Mouse (Mus musculus): ENCODE measurements around the gene Krtap29-1. TPM values are rescaled to one million over a fixed set of nuclear protein-coding genes. Genes with fewer than 3 reads are reported as not detected.

Krtap29-1 gene
- polyA plus RNA-seq (2012; rRNA removed): not detected in 2 replicates

DNA sequence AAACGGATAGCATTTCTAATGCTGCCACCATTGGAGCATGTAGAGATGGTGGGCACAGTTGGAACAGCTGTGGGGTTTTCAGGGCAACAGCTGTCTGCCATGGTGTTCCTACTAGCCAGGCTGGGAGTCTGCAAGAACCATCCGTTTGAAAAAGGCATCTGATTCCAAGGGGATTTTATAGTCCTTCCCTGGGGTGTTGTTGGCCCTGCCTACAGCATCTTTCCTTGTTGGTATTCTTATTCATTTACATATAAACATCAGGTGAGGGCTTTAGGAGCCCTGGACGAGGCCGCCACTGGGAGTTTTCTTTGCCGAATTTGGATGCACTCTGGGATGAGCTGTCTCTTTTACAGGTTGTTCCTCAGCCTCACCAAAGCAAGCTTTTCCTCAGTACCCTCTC lies at the start of gene Krtap29-1:
Gene Krtap29-1, minus strand, starts transcription at position 101 of the 400 bp plus-strand sequence.
- TF ChIP-seq CTCF (IDR thresholded peaks at IDR 0.05; ENCODE audit: borderline replicate concordance, extremely low read depth, insufficient read depth, insufficient read length) (no peak), POLR2A (IDR thresholded peaks at IDR 0.05; ENCODE audit: borderline replicate concordance, extremely low read depth, insufficient read depth, insufficient read length, poor library complexity, severe bottlenecking) (no peak)
- no peak for DNase-seq (ENCODE audit: low read depth)

DNA sequence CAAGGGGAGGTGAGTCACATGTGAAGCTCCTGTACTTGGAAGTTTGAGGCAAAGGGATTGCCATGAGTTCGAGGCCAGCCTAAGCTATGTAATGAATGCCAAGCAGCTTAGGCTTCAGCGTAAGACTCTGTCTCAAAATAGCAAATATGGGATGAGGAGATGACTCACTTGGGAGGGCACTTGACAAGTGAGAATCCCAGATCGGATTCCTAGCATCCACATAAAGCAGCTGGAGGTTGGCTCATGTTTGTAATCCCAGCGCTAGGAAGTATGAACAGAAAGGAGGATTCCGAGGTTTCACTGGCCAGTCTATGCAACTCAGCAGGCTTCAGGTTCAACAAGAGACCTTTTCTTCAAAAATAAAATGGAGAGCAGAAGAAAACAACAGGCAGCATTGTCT lies 42.6 kb upstream of the Krtap29-1 start:
- no peak for DNase-seq (ENCODE audit: low read depth)
- no peak for TF ChIP-seq POLR2A (IDR thresholded peaks at IDR 0.05; ENCODE audit: borderline replicate concordance, extremely low read depth, insufficient read depth, insufficient read length, poor library complexity, severe bottlenecking)
- TF ChIP-seq CTCF (IDR thresholded peaks at IDR 0.05; ENCODE audit: borderline replicate concordance, extremely low read depth, insufficient read depth, insufficient read length): no peak

DNA sequence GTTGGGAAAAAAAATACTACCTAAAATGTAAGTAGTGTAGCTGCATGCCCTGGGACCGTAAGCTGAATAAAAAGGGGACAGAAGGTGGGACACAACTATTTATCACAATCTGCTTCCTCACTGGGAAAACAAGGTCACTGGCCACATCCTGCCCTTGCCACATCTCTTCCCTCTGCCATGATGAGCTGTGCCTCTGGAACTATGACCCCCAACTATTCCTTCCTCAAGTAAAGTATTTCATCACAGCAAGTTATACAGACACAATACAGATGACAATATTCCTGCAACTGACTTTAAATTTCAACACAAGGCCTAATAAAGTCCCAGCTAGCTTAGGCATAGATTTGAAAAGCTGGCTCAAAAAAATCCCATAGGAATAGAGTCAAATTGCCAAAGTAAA lies 40.6 kb upstream of the Krtap29-1 start:
- DNase-seq (ENCODE audit: low read depth): no peak
- TF ChIP-seq CTCF (IDR thresholded peaks at IDR 0.05; ENCODE audit: borderline replicate concordance, extremely low read depth, insufficient read depth, insufficient read length) (no peak), POLR2A (IDR thresholded peaks at IDR 0.05; ENCODE audit: borderline replicate concordance, extremely low read depth, insufficient read depth, insufficient read length, poor library complexity, severe bottlenecking) (no peak)

DNA sequence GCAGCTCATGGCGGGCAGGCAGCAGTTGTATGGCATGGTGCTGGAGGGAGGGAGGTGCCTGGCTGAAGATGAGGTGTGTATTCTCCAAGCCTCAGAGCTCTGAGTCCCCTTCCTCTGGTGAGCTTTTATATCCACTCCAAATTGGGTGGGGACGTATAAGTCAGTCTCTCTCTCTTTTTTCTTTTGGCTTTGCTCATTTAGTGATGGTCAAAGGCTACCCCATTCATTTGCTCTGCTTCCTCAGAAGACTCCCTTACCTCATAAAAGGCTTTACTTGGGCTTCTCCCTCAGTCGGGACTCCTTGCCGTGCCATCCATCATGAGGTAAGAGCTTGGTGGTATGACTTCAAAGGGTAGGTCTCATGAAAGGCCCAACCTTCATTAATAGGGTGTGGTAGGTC lies 37.3 kb upstream of the Krtap29-1 start, which contains the start of gene Krt33a:
Gene Krt33a, minus strand, starts transcription at position 101 of the 400 bp plus-strand sequence.
- TF ChIP-seq POLR2A (IDR thresholded peaks at IDR 0.05; ENCODE audit: borderline replicate concordance, extremely low read depth, insufficient read depth, insufficient read length, poor library complexity, severe bottlenecking) (no peak), CTCF (IDR thresholded peaks at IDR 0.05; ENCODE audit: borderline replicate concordance, extremely low read depth, insufficient read depth, insufficient read length) (no peak)
- DNase-seq (ENCODE audit: low read depth): no peak

DNA sequence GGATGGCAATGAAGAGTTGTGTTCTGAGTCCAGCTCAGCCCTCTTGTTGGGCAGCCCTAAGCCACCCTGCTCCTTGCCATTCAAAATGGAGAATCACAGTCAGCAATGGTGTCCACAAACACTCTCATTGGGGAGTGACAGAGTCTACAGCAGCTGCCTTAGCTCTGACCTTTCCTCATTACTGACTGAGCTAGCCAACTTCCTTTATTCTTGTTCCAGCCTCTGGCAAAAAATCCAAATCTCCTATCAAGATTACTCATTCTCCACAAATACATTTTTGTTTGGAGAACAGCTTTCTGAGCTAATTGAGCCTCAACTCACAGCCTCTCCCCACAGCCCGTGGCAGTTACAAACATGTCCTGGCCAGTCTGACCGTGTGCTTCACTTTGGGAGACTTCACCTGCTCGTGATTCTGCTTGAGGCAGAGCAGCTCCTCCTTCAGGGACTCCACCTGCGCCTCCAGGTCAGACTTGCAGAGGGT lies 34.9 kb upstream of the Krtap29-1 start:
- DNase-seq (ENCODE audit: low read depth): no peak
- TF ChIP-seq CTCF (IDR thresholded peaks at IDR 0.05; ENCODE audit: borderline replicate concordance, extremely low read depth, insufficient read depth, insufficient read length) (no peak), POLR2A (IDR thresholded peaks at IDR 0.05; ENCODE audit: borderline replicate concordance, extremely low read depth, insufficient read depth, insufficient read length, poor library complexity, severe bottlenecking) (no peak)

DNA sequence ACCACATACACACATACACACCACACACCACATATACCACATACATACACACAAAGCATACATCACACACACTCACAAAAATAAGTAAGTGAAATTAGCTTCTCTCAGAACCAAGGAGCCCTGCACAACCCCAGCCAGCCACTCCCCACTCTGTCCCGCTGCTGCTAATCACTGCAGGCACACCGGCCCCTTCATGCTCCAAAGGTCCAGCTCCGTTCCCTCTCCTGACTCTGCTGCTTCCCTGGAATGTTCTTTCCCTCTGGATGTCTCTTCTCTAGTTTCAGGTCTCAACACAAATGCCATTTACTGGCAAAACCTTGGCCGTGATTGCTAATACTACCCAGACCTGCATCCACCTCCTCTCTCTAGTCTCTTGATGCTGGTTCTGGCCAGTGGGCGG lies 31.8 kb upstream of the Krtap29-1 start:
- no peak for TF ChIP-seq POLR2A (IDR thresholded peaks at IDR 0.05; ENCODE audit: borderline replicate concordance, extremely low read depth, insufficient read depth, insufficient read length, poor library complexity, severe bottlenecking)
- TF ChIP-seq CTCF (IDR thresholded peaks at IDR 0.05; ENCODE audit: borderline replicate concordance, extremely low read depth, insufficient read depth, insufficient read length): no peak
- no peak for DNase-seq (ENCODE audit: low read depth)

DNA sequence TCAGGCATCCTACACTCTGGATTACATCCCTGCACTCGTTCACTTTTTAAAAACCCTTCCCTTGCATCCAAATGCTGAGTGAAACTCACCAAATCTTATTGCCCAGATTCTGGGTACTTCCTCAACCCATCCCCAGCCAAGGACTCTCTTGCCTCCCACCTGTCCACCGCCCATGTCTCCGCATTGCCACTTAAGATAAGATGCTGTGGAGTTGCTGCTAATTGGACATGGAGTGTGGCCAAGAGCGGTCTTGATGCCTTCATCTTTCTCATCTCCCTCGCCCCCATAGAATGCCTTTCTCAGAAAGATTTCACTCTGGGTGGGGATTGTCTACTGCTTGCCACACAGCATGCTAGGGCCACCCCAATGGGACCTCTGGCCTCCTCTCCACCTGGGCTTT lies 29.5 kb upstream of the Krtap29-1 start:
- TF ChIP-seq CTCF (IDR thresholded peaks at IDR 0.05; ENCODE audit: borderline replicate concordance, extremely low read depth, insufficient read depth, insufficient read length) (no peak), POLR2A (IDR thresholded peaks at IDR 0.05; ENCODE audit: borderline replicate concordance, extremely low read depth, insufficient read depth, insufficient read length, poor library complexity, severe bottlenecking) (no peak)
- no peak for DNase-seq (ENCODE audit: low read depth)

DNA sequence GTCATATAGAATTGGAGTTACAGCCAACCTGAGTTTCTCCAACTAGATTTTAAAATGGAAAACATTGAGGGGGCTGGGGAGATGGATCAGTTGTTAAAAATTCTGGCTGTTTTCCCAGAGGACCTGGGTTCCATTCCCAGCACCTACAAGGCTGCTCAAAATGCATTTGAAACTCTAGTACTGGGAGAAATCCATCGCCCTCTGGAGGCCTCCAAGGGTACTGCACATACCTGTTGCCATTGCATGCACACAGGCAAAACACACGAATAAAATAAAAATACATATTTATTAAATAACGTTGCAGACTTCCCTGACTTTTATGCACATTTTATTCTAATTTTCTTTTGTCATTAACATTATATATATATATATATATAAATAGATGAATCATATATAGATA lies 27.8 kb upstream of the Krtap29-1 start:
- no peak for DNase-seq (ENCODE audit: low read depth)

DNA sequence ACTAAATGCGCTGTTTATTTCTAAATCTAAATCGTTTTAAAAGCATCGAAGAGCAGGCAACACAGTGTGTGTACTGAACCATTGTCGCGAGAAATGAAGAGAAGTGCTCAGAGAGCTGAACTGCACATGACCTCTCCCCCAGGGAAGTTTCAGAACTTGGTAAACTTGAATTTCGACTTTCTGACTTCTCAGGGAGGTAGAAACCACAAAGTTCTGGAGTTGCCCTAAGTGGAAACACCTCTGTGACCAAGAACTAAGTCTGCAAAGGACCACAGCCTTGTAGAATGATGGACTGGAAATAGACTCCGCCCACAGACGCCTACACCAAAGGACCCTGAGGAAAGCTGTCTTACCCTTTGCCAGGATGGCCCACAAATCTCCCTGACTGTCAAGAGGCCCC lies 27.1 kb upstream of the Krtap29-1 start:
- no peak for TF ChIP-seq CTCF (IDR thresholded peaks at IDR 0.05; ENCODE audit: borderline replicate concordance, extremely low read depth, insufficient read depth, insufficient read length)
- TF ChIP-seq POLR2A (IDR thresholded peaks at IDR 0.05; ENCODE audit: borderline replicate concordance, extremely low read depth, insufficient read depth, insufficient read length, poor library complexity, severe bottlenecking): no peak
- DNase-seq (ENCODE audit: low read depth): no peak

More for the DNA sequence above, 27.8 kb upstream of the Krtap29-1 start:
- TF ChIP-seq POLR2A (IDR thresholded peaks at IDR 0.05; ENCODE audit: borderline replicate concordance, extremely low read depth, insufficient read depth, insufficient read length, poor library complexity, severe bottlenecking): no peak
- TF ChIP-seq CTCF (IDR thresholded peaks at IDR 0.05; ENCODE audit: borderline replicate concordance, extremely low read depth, insufficient read depth, insufficient read length): peak; percentile 48; the same call in 1 of the 2 replicates

DNA sequence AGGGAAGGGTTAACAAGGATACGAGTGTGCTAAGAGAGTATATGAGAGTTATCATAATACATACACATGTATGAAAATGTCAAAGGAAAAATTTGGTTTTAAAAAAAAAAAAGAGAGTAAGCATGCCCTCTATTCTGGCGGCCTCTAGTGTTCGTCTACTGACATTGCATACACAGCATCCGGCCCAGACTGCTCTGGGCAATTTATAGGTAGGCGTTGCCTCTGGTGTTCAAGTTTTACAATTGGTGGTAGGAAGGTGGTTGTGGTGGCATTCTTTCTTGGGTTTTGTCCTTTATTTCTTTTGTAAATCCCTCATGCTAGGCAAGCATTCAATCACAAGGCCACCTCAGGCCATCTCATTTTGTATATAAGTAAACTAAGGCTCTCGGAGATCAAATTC lies 26.0 kb upstream of the Krtap29-1 start:
- peak; percentile 60 for DNase-seq (ENCODE audit: low read depth)
- TF ChIP-seq POLR2A (IDR thresholded peaks at IDR 0.05; ENCODE audit: borderline replicate concordance, extremely low read depth, insufficient read depth, insufficient read length, poor library complexity, severe bottlenecking): no peak
- TF ChIP-seq CTCF (IDR thresholded peaks at IDR 0.05; ENCODE audit: borderline replicate concordance, extremely low read depth, insufficient read depth, insufficient read length): peak; percentile 79; the same call in 1 of the 2 replicates

DNA sequence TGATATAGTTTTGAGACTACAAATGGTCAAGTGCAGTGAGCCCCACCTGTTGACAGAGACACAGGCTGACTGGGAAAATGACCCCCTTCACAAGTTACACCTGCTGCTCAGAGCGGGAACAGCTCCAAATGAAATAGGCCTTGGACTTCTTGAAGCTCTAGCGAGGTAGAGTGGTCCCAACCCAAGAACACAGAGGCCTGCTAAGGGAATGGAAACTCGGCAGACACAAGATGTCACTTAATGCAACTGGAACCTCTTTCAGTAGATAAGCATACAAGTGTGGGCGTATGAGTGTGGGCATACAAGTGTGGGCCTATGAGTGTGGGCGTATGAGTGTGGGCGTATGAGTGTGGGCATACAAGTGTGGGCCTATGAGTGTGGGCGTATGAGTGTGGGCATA lies 20.2 kb upstream of the Krtap29-1 start:
- no peak for DNase-seq (ENCODE audit: low read depth)
- no peak for TF ChIP-seq CTCF (IDR thresholded peaks at IDR 0.05; ENCODE audit: borderline replicate concordance, extremely low read depth, insufficient read depth, insufficient read length)
- no peak for TF ChIP-seq POLR2A (IDR thresholded peaks at IDR 0.05; ENCODE audit: borderline replicate concordance, extremely low read depth, insufficient read depth, insufficient read length, poor library complexity, severe bottlenecking)

DNA sequence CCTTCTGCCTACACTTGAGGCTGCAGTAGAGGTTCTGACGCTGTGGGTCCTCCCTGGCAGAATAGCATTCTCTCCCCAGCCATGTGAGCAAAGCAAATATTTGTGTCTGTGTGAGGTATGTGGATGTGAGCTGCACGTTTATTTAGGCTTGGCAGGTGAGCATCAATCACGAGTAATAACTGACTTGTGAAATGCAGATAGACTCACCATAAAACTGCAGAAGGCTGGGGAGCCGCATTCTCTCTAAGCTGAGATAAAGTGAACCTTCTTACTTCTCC lies 15.5 kb upstream of the Krtap29-1 start:
- DNase-seq (ENCODE audit: low read depth): no peak
- TF ChIP-seq CTCF (IDR thresholded peaks at IDR 0.05; ENCODE audit: borderline replicate concordance, extremely low read depth, insufficient read depth, insufficient read length) (no peak), POLR2A (IDR thresholded peaks at IDR 0.05; ENCODE audit: borderline replicate concordance, extremely low read depth, insufficient read depth, insufficient read length, poor library complexity, severe bottlenecking) (no peak)

Data from brain, embryonic 14.5 days (tissue).